Mouse (Mus musculus): ENCODE measurements at regions not wholly inside any gene's neighbourhood (a gene's known extent, or its start where the extent isn't known, plus 50 kb on each side); places are given as distances from the start of the nearest gene placed in this dataset.

GRCm38 (mm10) chr1:193644506-193644905 is 274.4 kb upstream of the Camk1g start:
- TF ChIP-seq POLR2A (IDR thresholded peaks at IDR 0.05; ENCODE audit: extremely low read depth, insufficient read depth, low read length) (no peak), CTCF (IDR thresholded peaks at IDR 0.05; ENCODE audit: extremely low read depth, insufficient read depth, low read length) (no peak)

Measured in cortical plate, adult 2 months (tissue).